Mouse (Mus musculus) liver, adult 2 months (tissue): ENCODE measurements around the gene Egfr. TPM values are rescaled to one million over a fixed set of nuclear protein-coding genes. Genes with fewer than 3 reads are reported as not detected.

Experiments
- DNase-seq: peaks from one replicate; pipeline ENCODE4 v3.0.0-alpha.2; 2011; ENCODE audit warnings: low read depth, low spot score; ENCODE audit errors: extremely low read depth
- H3K27ac ChIP-seq: fragments of 200-500 bp; replicated peaks from 2 replicates; pipeline ENCODE4 v1.5.1; 2012; ENCODE audit warnings: low read depth, mild to moderate bottlenecking, control low read depth, inconsistent platforms, low read length; ENCODE audit not compliant: insufficient read depth
- H3K27me3 ChIP-seq: fragments of 200-500 bp; 2 replicates; pipeline ENCODE4 v1.6.1; 2012; ENCODE audit warnings: mild to moderate bottlenecking, moderate library complexity, low read length, inconsistent platforms; ENCODE audit not compliant: control insufficient read depth, insufficient read depth
- H3K36me3 ChIP-seq: fragments of 200-500 bp; 2 replicates; pipeline ENCODE4 v1.6.1; 2012; ENCODE audit warnings: low read length, inconsistent platforms; ENCODE audit not compliant: control insufficient read depth, insufficient read depth
- H3K4me1 ChIP-seq: fragments of 200-500 bp; 2 replicates; pipeline ENCODE4 v1.6.1; 2011; ENCODE audit warnings: low read length; ENCODE audit not compliant: control insufficient read depth, insufficient read depth
- H3K4me3 ChIP-seq: fragments of 200-500 bp; 2 replicates; pipeline ENCODE4 v1.5.1; 2011; ENCODE audit warnings: low read depth, mild to moderate bottlenecking, control low read depth, low read length, moderate library complexity; ENCODE audit not compliant: insufficient read depth
- H3K79me2 ChIP-seq: fragments of 200-500 bp; 2 replicates; pipeline ENCODE4 v1.6.1; 2012; ENCODE audit warnings: inconsistent platforms, mild to moderate bottlenecking, low read length, moderate library complexity; ENCODE audit not compliant: control insufficient read depth, insufficient read depth
- H3K9ac ChIP-seq: fragments of 200-500 bp; 2 replicates; pipeline ENCODE4 v1.6.1; 2012; ENCODE audit warnings: low read depth, mild to moderate bottlenecking, control low read depth, inconsistent platforms, low read length
- CTCF ChIP-seq: fragments of 200-500 bp; IDR thresholded peaks from 2 replicates; pipeline ENCODE4 v1.5.1; 2011; ENCODE audit warnings: low read depth, low read length, control low read depth
- POLR2A ChIP-seq: fragments of 200-500 bp; IDR thresholded peaks from 2 replicates; pipeline ENCODE4 v1.6.1; 2011; ENCODE audit warnings: low read length, control low read depth; ENCODE audit not compliant: insufficient read depth; ENCODE audit errors: extremely low read depth
- WGBS: fragments of 180-500 bp; shearing (Covaris S2); methylation state at CpG from one replicate; pipeline ENCODE4 v1.1.7; 2018; 5-methylcytosine and 5-hydroxymethylcytosine counted together
- polyA plus RNA-seq: library from polyadenylated mRNA; depleted of rRNA; stranded (reverse); fragments of >200 nt; gene quantifications from 2 replicates; pipeline ENCODE4 v1.2.3, GENCODE M21; 2012
- total RNA-seq: library from RNA; depleted of rRNA; stranded (reverse); fragments of >200 nt; gene quantifications from 2 replicates; pipeline ENCODE4 v1.2.3, GENCODE M21; 2014

The Egfr gene
- total and polyA plus RNA-seq, 2 experiments: 198 to 215 TPM

DNA sequence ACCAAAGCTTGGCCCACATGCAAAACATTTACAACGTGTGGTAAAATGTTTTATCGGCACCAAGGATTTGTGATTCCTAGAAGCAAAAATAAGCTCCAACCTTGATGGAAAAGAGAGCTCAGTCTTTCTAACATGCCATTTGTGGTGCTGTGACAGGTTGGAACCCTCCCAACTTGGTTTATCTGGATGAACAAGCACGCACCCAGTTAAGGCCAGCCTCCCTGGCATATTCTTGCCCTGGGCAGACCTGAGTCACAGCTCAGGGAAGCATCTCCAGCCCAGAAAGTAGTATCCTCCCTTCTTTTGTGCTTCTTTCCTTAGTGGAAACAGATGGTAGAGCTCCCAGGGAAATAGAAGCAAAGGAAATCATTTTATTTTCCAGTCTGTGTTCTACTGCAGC is 58.1 kb downstream of the Egfr start:
- Histone ChIP-seq H3K79me2 (peaks cover 53% of the 10 kb centered on the region), H3K27ac (no peak overlapping the region), H3K36me3 (peaks cover 86% of the 10 kb centered on the region), H3K4me1 (peaks cover 47% of the 10 kb centered on the region), H3K27me3 (no peaks in the 10 kb centered on the region), H3K4me3 (no peak overlapping the region), H3K9ac (no peak overlapping the region)
- peak; percentile 55 for DNase-seq
- TF ChIP-seq CTCF (no peak), POLR2A (no peak)
- 28% methylated on average over 3 of the region's 3 CpGs for WGBS

- no peak for DNase-seq
- no peaks in the 10 kb centered on the region for H3K27me3 ChIP-seq
- TF ChIP-seq POLR2A: no peak
- no peak for TF ChIP-seq CTCF
- no peak overlapping the region; the same call in 1 of the 2 replicates for H3K9ac ChIP-seq
- peaks cover 46% of the 10 kb centered on the region for H3K4me1 ChIP-seq
- peaks cover 79% of the 10 kb centered on the region for H3K36me3 ChIP-seq
- H3K4me3 ChIP-seq: no peak overlapping the region
- 0 out of 2 replicates have a peak overlapping the region, but pooled peaks have one; percentile 33 for H3K27ac ChIP-seq
- peaks cover 54% of the 10 kb centered on the region for H3K79me2 ChIP-seq
These were observed 61.3 kb downstream of the Egfr start for GRCm38 (mm10) chr11:16813298-16813697.

DNA sequence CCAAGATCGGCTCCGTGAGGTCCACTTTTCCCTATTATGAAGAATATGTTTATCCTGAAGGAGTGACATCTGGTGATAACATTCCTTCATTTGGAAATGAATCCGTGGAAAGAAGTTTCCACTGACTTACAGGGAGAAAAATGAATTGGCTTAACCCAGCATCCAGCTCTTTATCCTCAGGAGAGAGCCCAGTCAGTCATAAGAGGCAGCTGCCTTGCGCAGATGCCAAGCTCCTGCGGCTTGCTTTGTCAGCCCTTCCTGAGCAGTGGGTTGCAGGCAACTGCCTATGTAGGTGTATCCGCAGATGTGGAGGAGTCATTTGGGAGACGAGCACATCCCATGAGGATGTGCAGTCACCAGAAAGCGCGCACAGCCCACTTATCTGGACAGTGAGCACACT is 64.4 kb downstream of the Egfr start:
- H3K79me2 ChIP-seq: peaks cover 48% of the 10 kb centered on the region
- H3K4me3 ChIP-seq: no peak overlapping the region
- 81% methylated on average over 9 of the region's 9 CpGs for WGBS
- no peak overlapping the region for H3K9ac ChIP-seq
- no peak overlapping the region for H3K27ac ChIP-seq
- TF ChIP-seq POLR2A: no peak
- TF ChIP-seq CTCF: no peak
- no peak for DNase-seq
- peaks cover 41% of the 10 kb centered on the region for H3K4me1 ChIP-seq
- no peaks in the 10 kb centered on the region for H3K27me3 ChIP-seq
- peaks cover 83% of the 10 kb centered on the region for H3K36me3 ChIP-seq

DNA sequence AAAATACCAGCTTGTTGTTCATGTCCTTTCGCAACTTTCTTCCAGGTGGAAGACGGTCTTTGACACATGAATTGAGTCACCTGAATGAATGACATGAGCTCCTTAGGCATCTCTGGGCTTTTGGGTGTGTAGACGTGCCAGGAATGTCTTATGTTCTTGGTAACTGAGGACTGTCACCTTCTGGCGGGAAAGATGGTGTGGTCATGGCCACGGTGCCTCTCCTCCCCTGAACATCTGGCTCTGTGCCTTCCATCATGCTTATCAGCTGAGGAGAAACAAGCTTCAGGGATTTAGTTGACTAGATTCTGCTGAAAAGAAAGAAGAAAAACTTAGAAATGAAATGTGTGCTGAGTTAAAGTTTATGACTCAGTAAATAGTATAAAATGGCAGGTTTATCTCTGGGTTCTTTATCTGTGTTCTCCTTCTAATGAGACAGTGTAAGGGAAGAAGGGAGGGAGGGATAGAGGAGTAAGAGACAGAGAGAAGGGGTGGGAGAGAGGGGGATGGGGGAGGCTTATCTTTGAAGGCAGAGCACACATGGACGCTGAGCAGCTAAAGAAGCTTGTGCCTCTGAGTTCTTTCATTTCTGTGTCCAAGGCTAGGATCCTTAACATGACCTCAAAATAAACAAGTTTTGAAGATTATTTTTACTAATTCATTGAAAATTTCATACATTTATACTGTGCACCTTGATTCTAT is 65.5 kb downstream of the Egfr start:
- 47% methylated on average over 6 of the region's 6 CpGs for WGBS
- no peak overlapping the region for H3K4me3 ChIP-seq
- peaks cover 53% of the 10 kb centered on the region for H3K79me2 ChIP-seq
- peaks cover 38% of the 10 kb centered on the region for H3K4me1 ChIP-seq
- DNase-seq: no peak
- no peak overlapping the region for H3K9ac ChIP-seq
- no peak for TF ChIP-seq CTCF
- no peak for TF ChIP-seq POLR2A
- no peaks in the 10 kb centered on the region for H3K27me3 ChIP-seq
- no peak overlapping the region for H3K27ac ChIP-seq
- H3K36me3 ChIP-seq: peaks cover 82% of the 10 kb centered on the region

GRCm38 (mm10) chr11:16819424-16819823 is 67.4 kb downstream of the Egfr start:
- Histone ChIP-seq H3K79me2 (peaks cover 46% of the 10 kb centered on the region), H3K27me3 (no peaks in the 10 kb centered on the region), H3K27ac (no peak overlapping the region), H3K36me3 (peaks cover 82% of the 10 kb centered on the region), H3K9ac (no peak overlapping the region), H3K4me1 (peaks cover 32% of the 10 kb centered on the region), H3K4me3 (no peak overlapping the region)
- no peak for DNase-seq
- TF ChIP-seq CTCF (no peak), POLR2A (no peak)
- 91% methylated on average over 1 of the region's 1 CpGs for WGBS

DNA sequence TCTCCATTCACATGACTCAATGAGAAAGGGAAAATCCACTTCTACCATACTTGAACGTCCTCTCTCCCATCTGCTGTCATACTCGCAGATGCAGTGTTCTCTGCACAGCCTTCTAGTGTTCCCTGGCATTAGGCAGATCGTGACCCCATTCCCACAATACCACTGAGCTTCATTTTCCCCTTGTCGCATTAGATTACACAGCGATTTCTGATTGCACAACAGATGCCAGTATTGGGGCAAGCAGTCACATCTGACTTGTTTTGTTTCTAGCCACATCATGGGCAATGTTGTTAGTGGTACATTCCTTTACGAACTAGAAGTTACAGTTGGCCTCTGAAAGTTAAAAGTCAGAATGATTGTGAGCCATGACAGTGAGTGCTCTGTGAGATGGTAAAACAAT is 68.1 kb downstream of the Egfr start:
- peak overlapping the region; percentile 20; the same call in 1 of the 2 replicates for H3K27ac ChIP-seq
- peak; percentile 77 for DNase-seq
- peaks cover 82% of the 10 kb centered on the region for H3K36me3 ChIP-seq
- no peaks in the 10 kb centered on the region for H3K27me3 ChIP-seq
- H3K4me1 ChIP-seq: peaks cover 34% of the 10 kb centered on the region
- no peak overlapping the region for H3K9ac ChIP-seq
- no peak for TF ChIP-seq CTCF
- no peak for TF ChIP-seq POLR2A
- peaks cover 47% of the 10 kb centered on the region for H3K79me2 ChIP-seq
- H3K4me3 ChIP-seq: no peak overlapping the region
- WGBS: 28% methylated on average over 6 of the region's 6 CpGs
